Mouse (Mus musculus) liver, embryonic 14.5 days (tissue): ENCODE data around the gene Hadha. TPM values are rescaled to one million over a fixed set of nuclear protein-coding genes. Genes with fewer than 3 reads are reported as not detected.
A peak's percentile ranks its signal among the peaks of the same experiment; 100 is the strongest.

Experiments used
- ATAC-seq: fragments of 200-750 bp; cut with Nextera tagmentation; 2 replicates; pipeline ENCODE4 v1.8.0; 2017; ENCODE audit warnings: moderate number of reproducible peaks, mild to moderate bottlenecking, moderate library complexity; ENCODE audit not compliant: insufficient read depth
- DNase-seq, 3 experiments: peaks; one replicate each; pipeline ENCODE4 v3.0.0-alpha.2; 2012 to 2013; ENCODE audit warnings: low read depth in 3 of 3, low spot score in 3 of 3
- H3K27ac ChIP-seq: fragments of 300-500 bp; sonication (generic); 2 replicates; pipeline ENCODE4 v1.5.1; 2014; ENCODE audit warnings: moderate library complexity, mild to moderate bottlenecking, control low read depth, inconsistent platforms
- H3K27me3 ChIP-seq: fragments of 300-500 bp; sonication (generic); 2 replicates; pipeline ENCODE4 v1.6.1; 2014; ENCODE audit warnings: mild to moderate bottlenecking, low read length, moderate library complexity; ENCODE audit not compliant: control insufficient read depth, insufficient read depth
- H3K36me3 ChIP-seq: fragments of 300-500 bp; sonication (generic); replicated peaks from 2 replicates; pipeline ENCODE4 v1.6.1; 2014; ENCODE audit warnings: low read depth; ENCODE audit not compliant: control insufficient read depth, insufficient read depth
- H3K4me1 ChIP-seq, 2 experiments: fragments of 200-500 bp in 1 of 2; fragments of 300-500 bp in 1 of 2; sonication (generic) in 1 of 2; replicated peaks; 2 replicates each; pipeline ENCODE4 v1.6.1; 2012 to 2014; ENCODE audit warnings: antibody characterized with exemption in 1 of 2, inconsistent platforms in 1 of 2, low read length in 1 of 2; ENCODE audit not compliant: control insufficient read depth in 2 of 2, insufficient read depth in 2 of 2
- H3K4me2 ChIP-seq: fragments of 300-500 bp; sonication (generic); 2 replicates; pipeline ENCODE4 v1.6.1; 2014; ENCODE audit warnings: low read depth, mild to moderate bottlenecking, control low read depth, moderate library complexity
- H3K4me3 ChIP-seq, 2 experiments: fragments of 200-500 bp in 1 of 2; fragments of 300-500 bp in 1 of 2; sonication (generic) in 1 of 2; 2 replicates each; pipeline ENCODE4 v1.5.1; 2012 to 2014; ENCODE audit warnings: low read depth in 2 of 2, low read length in 2 of 2, mild to moderate bottlenecking in 2 of 2, control low read depth in 1 of 2, inconsistent platforms in 1 of 2, moderate library complexity in 1 of 2; ENCODE audit not compliant: insufficient read depth in 1 of 2
- H3K9ac ChIP-seq: fragments of 300-500 bp; sonication (generic); replicated peaks from 2 replicates; pipeline ENCODE4 v1.6.1; 2014; ENCODE audit warnings: mild to moderate bottlenecking, control low read depth, moderate library complexity
- H3K9me3 ChIP-seq: fragments of 300-500 bp; sonication (generic); 2 replicates; pipeline ENCODE4 v1.6.1; 2016; ENCODE audit warnings: low read length, mixed read lengths; ENCODE audit not compliant: control insufficient read depth
- CTCF ChIP-seq: IDR thresholded peaks from 2 replicates; pipeline ENCODE4 v1.5.1; 2016; ENCODE audit warnings: antibody characterized with exemption, low read depth, control low read depth
- EP300 ChIP-seq: IDR thresholded peaks from 2 replicates; pipeline ENCODE4 v1.6.1; 2016; ENCODE audit warnings: antibody characterized with exemption, low read depth
- WGBS: fragments of 180-500 bp; shearing (Covaris S2); extraction: QIAGEN DNeasy Blood & Tissue Kit; methylation state at CpG from one replicate; pipeline ENCODE4 v1.1.7; 2014; ENCODE audit not compliant: insufficient replicate concordance; 5-methylcytosine and 5-hydroxymethylcytosine counted together
- polyA plus RNA-seq, 2 experiments: library from polyadenylated mRNA; depleted of rRNA in 1 of 2; stranded (reverse) in 1 of 2; unstranded in 1 of 2; fragments of >200 nt; fragmentation: Nextera tagmentation in 1 of 2; extraction: Ambion mirVana in 1 of 2; gene quantifications; 2 replicates each; pipeline versions ENCODE4 v1.2.1 to v1.2.3; 2012 to 2014

Hadha gene
- polyA plus RNA-seq, 2 experiments: 40.0 to 73.9 TPM

DNA sequence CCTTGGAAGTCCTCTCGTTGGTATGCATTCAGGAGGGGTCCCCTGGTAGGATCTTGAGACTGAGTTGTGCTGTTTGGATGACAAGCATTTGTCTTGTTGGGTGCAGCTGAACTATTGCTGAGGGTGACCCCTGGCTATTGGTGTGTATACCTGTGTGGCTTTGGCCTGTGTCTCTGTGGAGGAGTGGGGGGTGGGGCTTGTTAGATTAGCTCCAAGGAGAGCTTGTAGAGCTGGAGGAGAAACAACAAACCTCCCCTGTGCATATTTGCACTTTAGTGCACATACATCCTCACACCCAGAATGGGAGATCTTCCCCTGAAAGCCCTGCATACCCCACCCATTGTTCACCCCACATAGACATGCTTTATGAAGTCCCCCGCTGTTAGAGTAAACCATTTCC is 48.2 kb downstream of the Hadha start:
- H3K9ac ChIP-seq: no peak overlapping the region
- H3K36me3 ChIP-seq: no peaks in the 10 kb centered on the region
- ATAC-seq (no peak), DNase-seq (no peak)
- H3K4me1 ChIP-seq: peaks cover 0 to 5% of the 10 kb centered on the region in 2 experiments; a peak in 2 of 4 replicates
- H3K4me2 ChIP-seq: no peak overlapping the region
- WGBS: 24% methylated on average over 2 of the region's 2 CpGs
- H3K27ac ChIP-seq: no peak overlapping the region
- no peak overlapping the region for H3K4me3 ChIP-seq
- TF ChIP-seq EP300: no peak
- TF ChIP-seq CTCF: no peak
- peaks cover 70% of the 10 kb centered on the region for H3K27me3 ChIP-seq
- no peaks in the 10 kb centered on the region for H3K9me3 ChIP-seq

DNA sequence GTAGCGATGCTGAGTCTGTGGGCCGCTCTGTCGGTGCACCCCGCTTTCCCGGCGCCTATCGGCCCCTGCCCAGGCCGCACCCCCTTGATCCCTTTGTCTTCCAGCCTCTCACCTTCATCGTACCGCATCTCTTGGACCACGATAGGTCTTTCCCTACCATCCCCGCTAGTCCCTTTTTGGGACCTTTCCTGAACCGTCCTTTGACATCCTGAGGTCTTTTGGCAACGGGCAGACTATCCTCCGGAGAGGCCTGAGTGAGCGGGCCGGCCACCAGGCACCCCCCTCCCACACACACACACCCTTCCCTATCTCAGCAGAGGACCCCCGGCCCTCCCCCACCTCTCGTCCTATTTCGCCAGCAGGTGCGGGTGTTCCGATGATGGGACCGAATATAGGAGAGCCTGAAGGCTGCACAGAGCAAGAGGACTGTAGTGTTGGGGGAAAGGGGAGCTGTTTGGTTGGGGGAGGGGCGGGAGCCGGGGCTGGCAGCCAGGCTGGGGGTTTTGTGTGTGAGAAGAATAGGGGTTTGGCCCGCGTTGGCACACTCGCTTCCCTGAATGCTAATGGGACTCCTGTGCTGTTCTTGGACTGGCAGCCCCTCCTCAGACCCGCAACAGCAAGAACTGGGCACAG is 49.2 kb downstream of the Hadha start, which contains the start of gene 3110082J24Rik:
Gene 3110082J24Rik (minus strand): TSS at position 419 of the 633 bp plus-strand sequence.
- no peak for DNase-seq
- H3K27ac ChIP-seq: no peak within 1 kb of the TSS
- H3K4me3 ChIP-seq: peak within 1 kb of the TSS in 1 of 2 experiments; percentile 32; a peak in 2 of 4 replicates
- no peaks in the 10 kb centered on the region; a peak in 1 of 4 replicates for H3K4me1 ChIP-seq
- TF ChIP-seq EP300 (no peak), CTCF (no peak)
- ATAC-seq: no peak
- no peaks in the 10 kb centered on the region for H3K9me3 ChIP-seq
- no peak within 1 kb of the TSS for H3K9ac ChIP-seq
- H3K36me3 ChIP-seq: no peaks in the 10 kb centered on the region
- peak within 1 kb of the TSS; percentile 47 for H3K4me2 ChIP-seq
- peaks cover 67% of the 10 kb centered on the region for H3K27me3 ChIP-seq
- 3% methylated on average over 29 of the region's 29 CpGs for WGBS

DNA sequence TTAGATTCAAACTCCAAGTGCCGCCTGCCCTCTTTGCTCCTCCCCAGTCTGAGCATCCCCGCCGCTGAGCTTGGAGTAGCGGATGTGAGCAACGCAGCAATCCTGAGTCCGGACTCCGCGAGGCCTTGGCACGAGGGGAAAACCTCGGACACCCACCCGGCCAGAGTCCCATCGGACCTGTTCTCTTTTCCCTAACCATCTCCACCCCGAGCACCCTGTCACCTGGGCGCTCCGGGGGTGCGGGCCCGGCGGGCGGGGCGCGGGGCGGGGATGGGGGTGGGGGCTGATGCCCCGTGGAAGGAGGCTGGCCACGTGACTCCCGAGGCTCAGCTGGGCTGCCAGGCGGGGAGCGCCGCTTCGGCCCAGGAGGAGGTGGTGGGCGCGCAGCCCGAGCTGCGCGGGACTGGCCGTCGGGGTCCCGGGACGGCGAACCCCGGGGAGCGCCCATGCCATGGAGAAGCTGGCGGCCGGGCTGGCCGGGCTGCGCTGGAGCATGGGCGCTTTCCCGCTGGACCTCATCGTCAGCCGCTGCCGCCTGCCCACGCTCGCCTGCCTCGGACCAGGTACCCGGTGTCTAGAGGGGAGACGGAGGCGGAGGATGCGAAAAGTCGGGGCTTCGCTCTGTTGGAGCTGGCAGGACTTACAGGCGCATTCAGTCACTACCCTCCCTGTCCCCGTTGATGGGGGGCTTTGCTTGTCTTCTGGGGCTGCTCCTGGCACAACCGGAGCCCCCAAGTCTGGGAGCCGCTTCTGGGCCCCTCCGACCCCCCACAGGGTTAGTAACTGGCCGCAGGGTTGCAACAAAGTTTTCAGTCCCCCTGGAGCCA is 49.9 kb downstream of the Hadha start, which contains the start of gene Garem2:
Gene Garem2 (plus strand): TSS at position 321 of the 827 bp plus-strand sequence.
- ATAC-seq (no peak), DNase-seq (no peak)
- Histone ChIP-seq H3K36me3 (no peaks in the 10 kb centered on the region), H3K9ac (no peak within 1 kb of the TSS), H3K4me3 (peak within 1 kb of the TSS in 1 of 2 experiments; percentile 32; a peak in 2 of 4 replicates), H3K9me3 (no peaks in the 10 kb centered on the region), H3K4me1 (no peaks in the 10 kb centered on the region), H3K4me2 (peak within 1 kb of the TSS; percentile 47), H3K27ac (no peak within 1 kb of the TSS), H3K27me3 (peaks cover 60% of the 10 kb centered on the region)
- 2% methylated on average over 65 of the region's 65 CpGs for WGBS
- TF ChIP-seq EP300: no peak

DNA sequence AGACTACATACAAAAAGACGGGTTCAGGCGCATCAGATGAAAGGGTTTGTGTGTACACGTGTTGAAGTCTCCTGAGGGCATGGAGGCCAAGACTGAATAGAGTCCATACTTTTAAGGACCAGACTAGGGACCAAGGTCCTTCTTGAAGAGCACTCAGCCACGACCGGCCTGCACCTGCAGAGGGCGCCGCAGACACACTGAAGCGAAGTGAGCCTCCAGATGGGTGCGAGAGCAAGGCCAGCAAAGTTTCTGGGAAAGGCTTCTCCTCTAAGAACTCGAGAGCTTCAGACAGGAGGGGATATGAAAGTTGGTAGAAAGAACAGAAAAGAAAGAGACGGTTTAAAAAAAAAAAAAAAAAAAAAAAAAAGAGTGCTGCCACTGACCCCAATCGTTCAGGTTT is 50.6 kb downstream of the Hadha start:
- no peaks in the 10 kb centered on the region for H3K9me3 ChIP-seq
- TF ChIP-seq CTCF (peak; percentile 73), EP300 (no peak)
- H3K4me3 ChIP-seq: no peak overlapping the region
- 2% methylated on average over 12 of the region's 12 CpGs for WGBS
- ATAC-seq (no peak), DNase-seq (no peak)
- H3K27me3 ChIP-seq: peaks cover 54% of the 10 kb centered on the region
- no peak overlapping the region; the same call in 1 of the 2 replicates for H3K4me2 ChIP-seq
- no peaks in the 10 kb centered on the region for H3K36me3 ChIP-seq
- H3K4me1 ChIP-seq: no peaks in the 10 kb centered on the region
- no peak overlapping the region for H3K9ac ChIP-seq
- H3K27ac ChIP-seq: no peak overlapping the region

DNA sequence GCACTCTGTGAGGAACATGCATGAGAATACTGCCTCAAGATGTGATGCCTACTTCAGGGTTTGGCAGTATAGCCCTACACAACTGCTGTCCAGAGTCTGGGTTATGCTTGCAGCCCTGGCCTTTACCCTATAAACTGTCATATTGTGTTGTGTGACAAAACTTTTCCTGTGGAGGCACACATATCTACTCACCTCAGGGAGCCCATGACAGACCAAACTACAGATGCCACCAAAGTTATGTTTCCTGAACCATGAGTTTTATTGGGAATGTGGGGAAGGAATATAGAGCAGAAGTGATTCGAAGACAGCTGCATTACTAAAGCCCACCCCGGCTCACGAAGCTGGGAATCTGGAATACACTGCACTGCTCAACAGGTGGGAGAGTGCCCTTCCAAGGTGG is 51.6 kb downstream of the Hadha start:
- H3K27ac ChIP-seq: no peak overlapping the region
- no peak overlapping the region for H3K4me3 ChIP-seq
- no peaks in the 10 kb centered on the region for H3K36me3 ChIP-seq
- H3K27me3 ChIP-seq: peaks cover 51% of the 10 kb centered on the region
- H3K9me3 ChIP-seq: no peaks in the 10 kb centered on the region
- DNase-seq (no peak), ATAC-seq (no peak)
- H3K9ac ChIP-seq: no peak overlapping the region
- WGBS: 64% methylated on average over 3 of the region's 3 CpGs
- H3K4me1 ChIP-seq: no peaks in the 10 kb centered on the region
- no peak for TF ChIP-seq CTCF
- TF ChIP-seq EP300: no peak
- no peak overlapping the region for H3K4me2 ChIP-seq
